Mouse (Mus musculus): ENCODE data around the gene Iqschfp. TPM values are rescaled to one million over a fixed set of nuclear protein-coding genes. Genes with fewer than 3 reads are reported as not detected.

Gene Iqschfp
- polyA plus RNA-seq, 1 experiment: not detected

- H3K4me3 ChIP-seq (replicated peaks; ENCODE audit: control insufficient read depth, low read depth, low read length): no peak overlapping the region
- TF ChIP-seq CTCF (IDR thresholded peaks at IDR 0.05; ENCODE audit: control insufficient read depth, insufficient read depth, low read length) (no peak), POLR2A (IDR thresholded peaks at IDR 0.05; ENCODE audit: borderline replicate concordance, control insufficient read depth, low read depth, low read length) (no peak)
- 82% methylated on average over 6 of the region's 6 CpGs for WGBS
These were observed 587.2 kb downstream of the Iqschfp start for GRCm38 (mm10) chr3:68479266-68479665.

GRCm38 (mm10) chr3:68483517-68483916, 591.5 kb downstream of the Iqschfp start:
- H3K4me3 ChIP-seq (replicated peaks; ENCODE audit: control insufficient read depth, low read depth, low read length): no peak overlapping the region
- 92% methylated on average over 3 of the region's 3 CpGs for WGBS
- no peak overlapping the region for H3K27ac ChIP-seq (ENCODE audit: control insufficient read depth, insufficient read depth, low read depth, low read length, poor library complexity)
- no peaks in the 10 kb centered on the region for H3K4me1 ChIP-seq (ENCODE audit: control insufficient read depth, insufficient read depth, low read length)
- no peak for TF ChIP-seq POLR2A (IDR thresholded peaks at IDR 0.05; ENCODE audit: borderline replicate concordance, control insufficient read depth, low read depth, low read length)
- no peak for TF ChIP-seq CTCF (IDR thresholded peaks at IDR 0.05; ENCODE audit: control insufficient read depth, insufficient read depth, low read length)

More at GRCm38 (mm10) chr3:68479266-68479665, 587.2 kb downstream of the Iqschfp start:
- Histone ChIP-seq H3K27ac (ENCODE audit: control insufficient read depth, insufficient read depth, low read depth, low read length, poor library complexity) (no peak overlapping the region), H3K4me1 (ENCODE audit: control insufficient read depth, insufficient read depth, low read length) (no peaks in the 10 kb centered on the region)

- H3K4me3 ChIP-seq (replicated peaks; ENCODE audit: control insufficient read depth, low read depth, low read length): no peak overlapping the region
- H3K4me1 ChIP-seq (ENCODE audit: control insufficient read depth, insufficient read depth, low read length): no peaks in the 10 kb centered on the region
- no peak overlapping the region for H3K27ac ChIP-seq (ENCODE audit: control insufficient read depth, insufficient read depth, low read depth, low read length, poor library complexity)
- WGBS: 84% methylated on average over 9 of the region's 9 CpGs
- no peak for TF ChIP-seq POLR2A (IDR thresholded peaks at IDR 0.05; ENCODE audit: borderline replicate concordance, control insufficient read depth, low read depth, low read length)
- no peak for TF ChIP-seq CTCF (IDR thresholded peaks at IDR 0.05; ENCODE audit: control insufficient read depth, insufficient read depth, low read length)
These were observed 592.0 kb downstream of the Iqschfp start for GRCm38 (mm10) chr3:68484021-68484420.

DNA sequence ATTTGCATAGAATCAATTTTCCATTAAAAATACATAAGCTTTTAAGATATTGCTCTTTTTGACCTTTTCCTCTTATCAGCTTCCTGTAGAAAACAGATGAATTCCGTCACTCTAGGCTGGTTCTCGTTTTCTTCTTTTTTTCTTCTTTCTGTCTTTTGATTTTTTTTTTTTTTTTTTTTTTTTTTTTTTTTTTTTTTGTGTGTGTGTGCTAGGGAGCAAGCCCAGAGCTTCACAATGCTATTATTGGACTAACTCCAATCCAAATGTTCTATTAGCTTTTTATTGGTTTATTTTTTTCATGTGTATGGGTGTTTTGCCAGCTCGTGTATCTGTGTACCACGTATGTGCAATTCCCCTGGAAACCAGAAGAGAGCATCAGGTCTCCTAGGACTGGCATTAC, 592.5 kb downstream of the Iqschfp start:
- H3K4me3 ChIP-seq (replicated peaks; ENCODE audit: control insufficient read depth, low read depth, low read length): no peak overlapping the region
- no peak overlapping the region for H3K27ac ChIP-seq (ENCODE audit: control insufficient read depth, insufficient read depth, low read depth, low read length, poor library complexity)
- TF ChIP-seq CTCF (IDR thresholded peaks at IDR 0.05; ENCODE audit: control insufficient read depth, insufficient read depth, low read length) (no peak), POLR2A (IDR thresholded peaks at IDR 0.05; ENCODE audit: borderline replicate concordance, control insufficient read depth, low read depth, low read length) (no peak)
- H3K4me1 ChIP-seq (ENCODE audit: control insufficient read depth, insufficient read depth, low read length): no peaks in the 10 kb centered on the region
- 81% methylated on average over 4 of the region's 4 CpGs for whole genome bisulfite sequencing

DNA sequence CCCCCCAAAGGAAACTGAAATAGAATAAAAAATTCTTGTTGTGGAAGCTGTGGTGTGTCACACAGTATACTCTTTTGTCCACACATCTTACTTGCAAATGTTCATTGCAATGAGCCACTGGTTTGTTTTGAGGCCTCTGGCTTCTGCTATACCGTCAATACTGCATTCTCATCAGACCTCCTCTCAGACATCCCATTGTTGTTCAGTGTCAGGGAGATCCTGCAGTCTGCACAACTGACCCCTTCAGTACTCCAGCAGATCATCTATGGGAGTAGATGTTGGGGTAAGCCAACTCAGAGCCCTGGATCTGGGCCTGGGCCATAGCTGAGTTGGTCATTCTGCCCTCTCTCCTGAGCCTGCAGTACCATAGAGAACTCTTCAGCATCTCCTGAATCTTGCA, 595.6 kb downstream of the Iqschfp start:
- Histone ChIP-seq H3K27ac (ENCODE audit: control insufficient read depth, insufficient read depth, low read depth, low read length, poor library complexity) (no peak overlapping the region), H3K4me3 (replicated peaks; ENCODE audit: control insufficient read depth, low read depth, low read length) (no peak overlapping the region), H3K4me1 (ENCODE audit: control insufficient read depth, insufficient read depth, low read length) (no peaks in the 10 kb centered on the region)
- TF ChIP-seq CTCF (IDR thresholded peaks at IDR 0.05; ENCODE audit: control insufficient read depth, insufficient read depth, low read length) (no peak), POLR2A (IDR thresholded peaks at IDR 0.05; ENCODE audit: borderline replicate concordance, control insufficient read depth, low read depth, low read length) (no peak)
- WGBS: 81% methylated on average over 1 of the region's 1 CpGs

GRCm38 (mm10) chr3:68488316-68488715, 596.3 kb downstream of the Iqschfp start:
- WGBS: 81% methylated on average over 5 of the region's 5 CpGs
- TF ChIP-seq POLR2A (IDR thresholded peaks at IDR 0.05; ENCODE audit: borderline replicate concordance, control insufficient read depth, low read depth, low read length): no peak
- TF ChIP-seq CTCF (IDR thresholded peaks at IDR 0.05; ENCODE audit: control insufficient read depth, insufficient read depth, low read length): no peak
- H3K27ac ChIP-seq (ENCODE audit: control insufficient read depth, insufficient read depth, low read depth, low read length, poor library complexity): no peak overlapping the region
- no peak overlapping the region for H3K4me3 ChIP-seq (replicated peaks; ENCODE audit: control insufficient read depth, low read depth, low read length)
- H3K4me1 ChIP-seq (ENCODE audit: control insufficient read depth, insufficient read depth, low read length): no peaks in the 10 kb centered on the region

GRCm38 (mm10) chr3:68491516-68491915, 599.5 kb downstream of the Iqschfp start:
- Histone ChIP-seq H3K27ac (ENCODE audit: control insufficient read depth, insufficient read depth, low read depth, low read length, poor library complexity) (no peak overlapping the region), H3K4me3 (replicated peaks; ENCODE audit: control insufficient read depth, low read depth, low read length) (no peak overlapping the region), H3K4me1 (ENCODE audit: control insufficient read depth, insufficient read depth, low read length) (no peaks in the 10 kb centered on the region)
- WGBS: 75% methylated on average over 6 of the region's 6 CpGs
- no peak for TF ChIP-seq CTCF (IDR thresholded peaks at IDR 0.05; ENCODE audit: control insufficient read depth, insufficient read depth, low read length)
- no peak for TF ChIP-seq POLR2A (IDR thresholded peaks at IDR 0.05; ENCODE audit: borderline replicate concordance, control insufficient read depth, low read depth, low read length)

- Histone ChIP-seq H3K4me1 (ENCODE audit: control insufficient read depth, insufficient read depth, low read length) (no peaks in the 10 kb centered on the region), H3K4me3 (replicated peaks; ENCODE audit: control insufficient read depth, low read depth, low read length) (no peak overlapping the region), H3K27ac (ENCODE audit: control insufficient read depth, insufficient read depth, low read depth, low read length, poor library complexity) (no peak overlapping the region)
- 86% methylated on average over 1 of the region's 1 CpGs for WGBS
- TF ChIP-seq CTCF (IDR thresholded peaks at IDR 0.05; ENCODE audit: control insufficient read depth, insufficient read depth, low read length): no peak
- no peak for TF ChIP-seq POLR2A (IDR thresholded peaks at IDR 0.05; ENCODE audit: borderline replicate concordance, control insufficient read depth, low read depth, low read length)
These were observed 600.0 kb downstream of the Iqschfp start for GRCm38 (mm10) chr3:68492066-68492465.

DNA sequence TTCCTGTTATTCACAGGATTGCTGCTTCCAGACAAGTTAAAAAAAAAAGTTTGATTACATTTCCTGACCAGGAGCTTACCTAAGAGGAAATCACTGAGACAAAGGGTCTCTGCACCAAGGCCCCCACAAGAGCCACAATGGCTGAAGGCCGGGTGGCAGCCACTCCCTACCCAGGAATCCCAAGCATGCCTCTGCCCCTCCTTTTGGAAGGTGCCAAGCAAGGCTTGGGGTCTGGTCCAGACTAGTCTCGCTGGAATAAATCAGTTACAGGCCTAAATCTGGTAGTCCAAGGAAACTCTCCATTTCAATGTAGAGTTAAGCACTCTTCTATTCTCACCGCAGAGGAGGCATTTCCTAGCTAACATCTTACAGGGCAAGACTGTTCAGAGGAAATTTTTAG, 600.5 kb downstream of the Iqschfp start:
- WGBS: 70% methylated on average over 3 of the region's 3 CpGs
- TF ChIP-seq CTCF (IDR thresholded peaks at IDR 0.05; ENCODE audit: control insufficient read depth, insufficient read depth, low read length) (no peak), POLR2A (IDR thresholded peaks at IDR 0.05; ENCODE audit: borderline replicate concordance, control insufficient read depth, low read depth, low read length) (no peak)
- H3K4me1 ChIP-seq (ENCODE audit: control insufficient read depth, insufficient read depth, low read length): no peaks in the 10 kb centered on the region
- no peak overlapping the region for H3K27ac ChIP-seq (ENCODE audit: control insufficient read depth, insufficient read depth, low read depth, low read length, poor library complexity)
- no peak overlapping the region for H3K4me3 ChIP-seq (replicated peaks; ENCODE audit: control insufficient read depth, low read depth, low read length)
